Mouse (Mus musculus) adrenal gland, postnatal 36 days (tissue): Measurements from ENCODE around the gene Atp6v1e1. TPM values are rescaled to one million over a fixed set of nuclear protein-coding genes. Genes with fewer than 3 reads are reported as not detected.
"Not testable (repeated sequence)": the region's sequence is repeated elsewhere in the genome, so short reads cannot be mapped to it uniquely, and the experiment has no call there.

Experiments
- DNase-seq, 2 experiments: peaks; one replicate each; pipeline ENCODE4 v3.0.0; 2021; ENCODE audit warnings: mixed read lengths in 1 of 2
- long read RNA-seq, 2 experiments: library from polyadenylated mRNA; stranded (forward); transcript quantifications; one replicate each; pipeline ENCODE4 v2.0.0; 2021; ENCODE audit warnings: borderline sequencing depth in 2 of 2
- total RNA-seq, 2 experiments: library from RNA; stranded (reverse); gene quantifications; 2 replicates each; pipeline ENCODE4 v1.2.3; 2021

Gene Atp6v1e1
- total RNA-seq: 100 to 1,000 TPM; 332 to 479 TPM
- long read RNA-seq, experiment 1, transcript Atp6v1e1-201 (9 exons, 1,312 nt): major isoform, 478 of 514 reads
- long read RNA-seq, experiment 1, partial matches to known transcripts: 17 of 514 reads
- long read RNA-seq, experiment 1, other reads (novel, unspliced or antisense): 17 of 514 reads
- long read RNA-seq, experiment 2, transcript Atp6v1e1-201 (9 exons, 1,312 nt): major isoform, 129 of 138 reads
- long read RNA-seq, experiment 2, partial matches to known transcripts: 2 of 138 reads
- long read RNA-seq, experiment 2, other reads (novel, unspliced or antisense): 6 of 138 reads

GRCm38 (mm10) chr6:120822307-120822928 lies at the start of gene Atp6v1e1:
Gene Atp6v1e1, minus strand, starts transcription at chr6:120822793.
- peak; percentile 92 to 93 for DNase-seq

GRCm38 (mm10) chr6:120871286-120871685 lies 48.7 kb upstream of the Atp6v1e1 start:
- DNase-seq: no peak

GRCm38 (mm10) chr6:120868824-120869223 lies 46.2 kb upstream of the Atp6v1e1 start:
- DNase-seq: peak; percentile 43 to 53

- DNase-seq: no peak
These were observed 43.6 kb upstream of the Atp6v1e1 start for GRCm38 (mm10) chr6:120866051-120866814.

- DNase-seq: no peak
These were observed 37.5 kb upstream of the Atp6v1e1 start for GRCm38 (mm10) chr6:120860079-120860478.

GRCm38 (mm10) chr6:120858217-120858711 lies 35.7 kb upstream of the Atp6v1e1 start:
- no peak for DNase-seq

GRCm38 (mm10) chr6:120854413-120854812 lies 31.8 kb upstream of the Atp6v1e1 start:
- DNase-seq: no peak

- not testable (repeated sequence) for DNase-seq
These were observed 28.1 kb upstream of the Atp6v1e1 start for GRCm38 (mm10) chr6:120850720-120851119.

GRCm38 (mm10) chr6:120841754-120842153 lies 19.2 kb upstream of the Atp6v1e1 start:
- no peak for DNase-seq

- no peak for DNase-seq
These were observed 17.7 kb upstream of the Atp6v1e1 start for GRCm38 (mm10) chr6:120840258-120840657.

- DNase-seq: no peak
These were observed 14.5 kb upstream of the Atp6v1e1 start for GRCm38 (mm10) chr6:120837152-120837530.

GRCm38 (mm10) chr6:120836389-120837151 lies 14.0 kb upstream of the Atp6v1e1 start:
- DNase-seq: peak in 1 of 2 experiments; percentile 58

- peak; percentile 97 to 98 for DNase-seq
These were observed 13.1 kb upstream of the Atp6v1e1 start, which contains the start of gene Bcl2l13 for GRCm38 (mm10) chr6:120835474-120836374. Gene Bcl2l13, plus strand, starts transcription at chr6:120836212.

- no peak for DNase-seq
These were observed 12.3 kb upstream of the Atp6v1e1 start for GRCm38 (mm10) chr6:120834766-120835321.

GRCm38 (mm10) chr6:120832097-120832496 lies 9.5 kb upstream of the Atp6v1e1 start:
- no peak for DNase-seq

GRCm38 (mm10) chr6:120830866-120831608 lies 8.4 kb upstream of the Atp6v1e1 start:
- no peak for DNase-seq

- DNase-seq: no peak
These were observed 7.5 kb upstream of the Atp6v1e1 start for GRCm38 (mm10) chr6:120830056-120830455.

- DNase-seq: peak in 1 of 2 experiments; percentile 53
These were observed 483 bp upstream of the Atp6v1e1 start for GRCm38 (mm10) chr6:120822937-120823614.

GRCm38 (mm10) chr6:120821715-120822114 lies 878 bp downstream of the Atp6v1e1 start:
- no peak for DNase-seq
